Mouse (Mus musculus): ENCODE results near the gene Caly. TPM values are rescaled to one million over a fixed set of nuclear protein-coding genes. Genes with fewer than 3 reads are reported as not detected.

Caly gene
- total RNA-seq (2021), result not detected
- long read RNA-seq, experiment 1, result 0 reads
- long read RNA-seq, experiment 2, result 0 reads

DNA sequence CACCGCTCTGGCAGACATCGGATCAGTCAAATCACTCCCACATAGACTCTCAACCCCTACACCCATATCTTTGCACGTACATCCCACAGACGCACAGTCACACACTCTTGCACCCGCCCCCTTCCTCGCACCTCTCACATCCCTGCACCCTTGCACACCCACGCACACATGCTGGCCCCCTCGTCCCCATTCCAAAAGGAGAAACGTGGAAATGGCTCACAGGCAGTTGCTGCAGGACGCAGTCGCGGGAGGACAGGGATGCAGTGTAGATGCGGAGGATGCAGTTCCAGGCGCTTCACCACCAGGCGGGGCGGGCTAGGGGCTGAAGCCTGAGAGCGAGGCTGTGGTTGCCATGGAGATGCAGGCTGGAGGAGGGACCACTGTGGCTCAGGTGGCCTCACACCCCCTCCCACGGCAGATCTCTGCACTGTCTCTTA lies at the start of gene Caly:
Gene Caly (minus strand): TSS at position 307 of the 437 bp plus-strand sequence.
- DNase-seq (ENCODE audit: low spot score in 2 of 2), result no peak

- DNase-seq (ENCODE audit: low spot score in 2 of 2), result no peak
Observed at GRCm38 (mm10) chr7:140127911-140128310, 45.6 kb upstream of the Caly start.

GRCm38 (mm10) chr7:140126934-140127333 lies 44.6 kb upstream of the Caly start:
- no peak for DNase-seq (ENCODE audit: low spot score in 2 of 2)

DNA sequence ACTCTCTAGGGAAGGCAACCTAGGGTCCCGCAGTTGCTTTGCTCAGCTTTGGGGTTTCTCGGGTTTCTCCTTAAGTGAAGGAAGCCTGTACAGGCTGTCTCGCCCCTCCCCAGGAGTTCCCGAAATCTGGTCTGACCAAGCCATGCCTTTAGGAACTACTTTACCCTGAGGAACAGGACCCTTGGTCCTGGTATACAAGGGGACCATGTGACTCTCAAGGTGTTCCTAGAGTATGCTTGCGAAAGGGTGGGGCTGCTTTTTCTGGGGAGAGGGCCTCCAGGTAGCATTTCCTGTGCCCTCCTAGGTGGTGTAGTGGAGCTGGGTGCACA lies 43.6 kb upstream of the Caly start:
- DNase-seq (ENCODE audit: low spot score in 2 of 2), result no peak

DNA sequence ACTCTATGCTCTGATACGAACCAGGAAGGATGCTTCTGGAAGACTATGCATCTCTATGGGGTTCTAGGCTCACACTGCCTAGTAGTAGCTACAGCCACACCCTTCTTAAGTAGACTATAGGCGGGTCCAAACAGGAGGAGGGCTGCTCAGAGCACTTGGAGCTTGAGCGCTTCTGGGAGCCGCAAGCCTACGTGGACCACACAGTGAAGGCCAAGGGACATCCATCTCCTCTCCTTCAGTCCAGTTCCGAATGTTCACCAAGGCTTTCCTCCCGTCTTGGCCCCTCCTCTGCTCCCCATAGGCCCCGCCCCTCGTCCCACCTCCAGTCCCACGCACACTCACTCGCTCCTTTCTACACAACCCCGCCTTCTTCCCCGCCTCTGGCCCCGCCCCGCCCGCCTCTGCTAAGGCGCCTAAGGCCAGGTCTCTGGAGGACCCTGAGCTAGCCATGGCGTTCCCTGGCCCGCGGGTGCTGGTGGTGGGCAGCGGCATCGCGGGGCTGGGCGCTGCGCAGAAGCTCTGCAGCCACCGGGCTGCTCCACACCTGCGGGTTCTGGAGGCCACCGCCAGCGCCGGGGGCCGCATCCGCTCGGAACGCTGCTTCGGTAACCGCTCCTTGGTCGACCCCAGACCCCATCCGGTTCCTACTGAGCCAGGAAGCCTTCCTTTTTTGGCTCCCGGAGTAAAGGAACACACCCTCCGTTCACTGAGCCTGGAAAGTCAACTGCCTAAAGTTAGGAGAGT lies 43.1 kb upstream of the Caly start:
- peak; percentile 86 to 95 for DNase-seq (ENCODE audit: low spot score in 2 of 2)

DNA sequence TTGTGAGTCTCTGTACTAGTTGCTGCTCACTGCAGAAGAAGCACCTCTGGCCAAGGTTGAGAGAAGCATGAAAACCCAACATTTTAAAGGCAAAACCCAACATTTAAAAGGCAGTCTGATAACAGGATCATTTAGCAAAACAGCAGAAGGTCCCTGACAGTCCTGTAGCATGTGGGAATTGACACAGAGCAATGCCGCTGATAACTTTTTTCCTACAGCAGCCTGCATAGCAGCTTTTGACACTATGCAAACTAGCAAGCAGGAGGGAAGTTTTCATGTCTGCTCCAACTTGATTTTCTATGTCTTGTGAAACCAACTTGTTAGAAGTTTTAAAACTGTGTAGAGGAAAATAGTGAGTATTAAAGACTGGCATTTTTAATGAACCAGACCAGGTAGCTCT lies 42.0 kb upstream of the Caly start:
- no peak for DNase-seq (ENCODE audit: low spot score in 2 of 2)

DNA sequence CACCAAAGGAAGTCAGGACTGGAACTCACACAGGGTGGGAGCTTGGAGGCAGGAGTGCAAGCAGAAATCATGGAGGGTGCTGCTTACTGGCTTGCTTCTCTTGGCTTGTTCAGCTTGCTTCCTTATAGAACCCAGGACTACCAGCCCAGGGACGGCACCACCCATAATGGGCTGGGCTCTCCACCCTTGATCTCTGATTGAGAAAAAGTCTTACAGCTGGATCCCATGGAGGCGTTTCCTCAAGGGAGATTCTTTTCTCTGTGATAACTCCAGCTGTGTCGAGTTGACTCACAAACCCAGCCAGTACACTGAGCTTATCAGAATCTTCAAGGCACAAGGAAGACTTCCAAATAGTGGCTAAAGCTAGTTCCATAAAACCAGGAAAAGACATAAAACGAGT lies 40.4 kb upstream of the Caly start:
- DNase-seq (ENCODE audit: low spot score in 2 of 2), result no peak

- no peak for DNase-seq (ENCODE audit: low spot score in 2 of 2)
Observed at GRCm38 (mm10) chr7:140121338-140121910, 39.1 kb upstream of the Caly start.

DNA sequence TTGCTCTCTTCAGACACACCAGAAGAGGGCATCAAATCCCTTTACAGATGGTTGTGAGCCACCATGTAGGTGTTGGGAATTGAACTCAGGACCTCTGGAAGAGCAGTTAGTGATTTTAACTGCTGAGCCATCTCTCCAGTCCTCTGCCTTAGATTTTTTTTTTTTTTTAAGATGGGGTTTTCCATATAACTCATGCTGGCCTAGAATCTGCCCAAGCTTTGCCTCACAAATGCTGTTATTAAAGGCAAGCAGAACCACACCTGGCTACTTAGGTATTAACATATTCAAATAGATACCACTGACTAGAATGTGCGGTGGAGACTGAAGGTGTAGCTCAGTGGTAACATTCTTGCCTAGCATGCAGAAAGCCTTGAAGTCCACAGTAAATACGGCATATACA lies 38.1 kb upstream of the Caly start:
- DNase-seq (ENCODE audit: low spot score in 2 of 2), result no peak

- peak; percentile 75 to 89 for DNase-seq (ENCODE audit: low spot score in 2 of 2)
Observed at GRCm38 (mm10) chr7:140116329-140117054, 34.1 kb upstream of the Caly start, which contains the start of gene Echs1. Gene Echs1 (minus strand): TSS chr7:140116476.

DNA sequence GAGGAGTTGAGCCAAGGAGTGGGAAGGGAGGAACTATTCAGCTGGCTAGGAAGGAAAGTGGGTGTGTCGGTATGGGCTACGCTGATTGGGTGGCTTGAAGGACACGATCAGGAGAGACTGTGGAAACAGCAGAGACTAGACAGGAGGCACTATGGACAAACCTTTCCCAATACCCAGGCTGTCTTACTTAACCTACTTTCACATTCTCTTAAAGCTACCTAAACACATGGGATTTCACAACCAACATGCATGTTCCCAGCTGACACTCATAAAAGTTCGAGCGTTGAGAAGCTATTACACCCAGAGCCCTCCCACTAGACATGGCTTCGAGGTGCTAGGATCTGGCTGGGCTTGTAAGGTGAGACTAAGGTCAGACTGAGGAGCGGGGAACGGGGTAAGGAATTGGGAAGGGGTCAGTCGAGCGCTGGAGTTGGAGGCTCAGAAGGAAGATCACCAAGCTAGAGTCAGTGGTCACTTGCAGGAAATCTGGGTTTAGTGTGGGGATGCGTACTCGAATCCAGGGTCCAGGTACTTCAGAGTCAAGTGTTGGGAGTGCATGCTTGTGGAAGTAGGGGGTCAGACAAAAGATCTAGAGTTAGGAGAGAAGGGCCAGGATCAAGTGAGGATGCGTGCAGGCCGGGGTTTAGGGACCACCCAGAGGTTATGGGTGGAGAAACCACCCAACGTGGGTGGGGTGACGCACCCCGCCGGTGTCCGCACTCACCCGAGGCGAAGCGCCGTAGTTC lies 33.4 kb upstream of the Caly start, which contains the start of gene Paox:
Gene Paox (plus strand): TSS at position 217 of the 746 bp plus-strand sequence.
- peak in 1 of 2 experiments; percentile 32 for DNase-seq (ENCODE audit: low spot score in 2 of 2)

- DNase-seq (ENCODE audit: low spot score in 2 of 2), result no peak
Observed at GRCm38 (mm10) chr7:140111943-140112342, 29.6 kb upstream of the Caly start.

GRCm38 (mm10) chr7:140104009-140104408 lies 21.7 kb upstream of the Caly start:
- no peak for DNase-seq (ENCODE audit: low spot score in 2 of 2)

- DNase-seq (ENCODE audit: low spot score in 2 of 2), result peak; percentile 72 to 85
Observed at GRCm38 (mm10) chr7:140101993-140102860, 19.9 kb upstream of the Caly start, which contains the start of gene Fuom. Gene Fuom (minus strand): TSS chr7:140102441.

- no peak for DNase-seq (ENCODE audit: low spot score in 2 of 2)
Observed at GRCm38 (mm10) chr7:140101498-140101897, 19.1 kb upstream of the Caly start.

- DNase-seq (ENCODE audit: low spot score in 2 of 2), result no peak
Observed at GRCm38 (mm10) chr7:140098466-140098865, 16.1 kb upstream of the Caly start.

DNA sequence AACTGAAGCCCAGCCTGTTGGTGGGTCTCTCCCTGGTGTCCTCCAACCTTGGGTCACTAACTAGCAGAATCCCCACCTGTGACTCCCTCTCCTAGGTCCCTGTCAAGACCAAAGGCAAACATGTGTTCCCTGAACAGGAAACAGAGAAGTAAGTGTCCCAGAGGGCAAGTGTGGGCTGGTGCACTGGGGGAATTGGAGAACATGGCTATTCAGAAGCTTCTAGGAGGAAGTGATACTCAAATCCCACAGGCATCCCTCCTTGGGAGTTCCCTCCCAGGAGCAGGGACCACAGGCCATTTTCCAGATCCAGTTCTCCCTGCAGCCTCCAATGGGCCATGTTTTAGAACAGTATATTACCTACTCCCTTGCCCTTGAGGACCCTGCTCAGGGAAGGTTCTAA lies 13.7 kb upstream of the Caly start:
- no peak for DNase-seq (ENCODE audit: low spot score in 2 of 2)

GRCm38 (mm10) chr7:140095556-140095955 lies 13.2 kb upstream of the Caly start:
- no peak for DNase-seq (ENCODE audit: low spot score in 2 of 2)

DNA sequence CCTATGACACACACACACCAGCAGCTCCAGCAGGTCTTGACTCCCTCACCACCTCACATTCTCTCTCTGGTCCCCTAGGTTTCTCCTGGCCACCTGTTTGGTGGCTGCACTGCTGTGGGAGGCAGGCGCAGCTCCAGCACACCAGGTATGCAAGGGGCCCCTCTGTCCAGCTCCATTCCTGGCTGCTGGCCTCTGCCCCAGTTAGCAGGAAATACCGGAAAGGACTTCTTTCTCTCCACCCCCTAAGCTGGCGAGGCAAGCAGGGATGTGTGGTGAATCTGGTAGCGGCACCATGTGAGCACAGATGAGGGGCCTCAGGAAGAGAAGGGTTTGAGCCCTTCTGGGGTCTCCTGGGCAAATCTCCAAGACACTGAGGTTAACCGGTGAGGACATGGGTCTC lies 12.6 kb upstream of the Caly start:
- no peak for DNase-seq (ENCODE audit: low spot score in 2 of 2)

DNA sequence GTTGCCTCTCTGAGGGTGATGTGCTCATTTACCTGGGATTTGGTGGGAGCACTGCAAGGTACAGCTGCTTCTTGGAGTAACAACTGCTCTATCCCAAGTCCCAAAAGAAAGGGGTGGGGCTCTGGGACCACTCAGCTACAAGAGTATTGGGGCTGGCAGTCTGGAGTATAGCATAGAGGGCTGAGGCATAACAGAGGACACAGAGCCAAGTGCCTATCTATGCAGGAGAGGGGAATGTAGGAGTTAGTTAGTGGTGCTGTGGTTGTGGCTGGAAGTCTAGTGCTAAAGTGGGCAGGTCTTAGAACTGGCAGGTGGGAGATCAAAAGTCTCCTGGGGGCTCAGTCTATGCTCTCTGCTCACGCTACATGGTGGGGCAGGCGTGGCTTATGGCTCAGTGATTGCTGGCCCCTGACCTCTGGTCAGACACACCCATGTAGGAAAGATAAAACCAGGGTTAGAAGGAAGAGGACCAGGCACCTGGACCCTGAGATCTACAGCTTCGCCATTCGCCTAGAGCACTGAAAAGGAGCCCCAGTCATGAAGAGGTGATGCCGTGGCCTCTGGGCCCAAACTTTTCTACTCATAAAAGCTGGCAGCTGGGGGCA lies 10.7 kb upstream of the Caly start, which contains the start of gene Prap1:
Gene Prap1 (plus strand): TSS at position 472 of the 605 bp plus-strand sequence.
- DNase-seq (ENCODE audit: low spot score in 2 of 2), result no peak

All from gastrocnemius, postnatal 4 days (tissue).